Mouse (Mus musculus) yolk sac, embryonic 10.5 days (tissue): ENCODE data around the gene Plod1.

Experiments
- DNase-seq: peaks from one replicate; pipeline ENCODE4 v3.0.0-alpha.2; 2017; ENCODE audit warnings: low spot score

Plod1 gene

GRCm38 (mm10) chr4:147936331-147936954, at the start of gene Plod1:
Plod1 (minus strand) TSS chr4:147936767.
- peak; percentile 81 for DNase-seq

GRCm38 (mm10) chr4:147985205-147986132, 48.9 kb upstream of the Plod1 start, which contains the start of gene Nppb:
Nppb (plus strand) TSS chr4:147985788.
- DNase-seq, result peak; percentile 53

GRCm38 (mm10) chr4:147979441-147979860, 42.9 kb upstream of the Plod1 start:
- no peak for DNase-seq

GRCm38 (mm10) chr4:147978391-147978790, 41.8 kb upstream of the Plod1 start:
- no peak for DNase-seq

- no peak for DNase-seq
Observed at GRCm38 (mm10) chr4:147977726-147978125, 41.2 kb upstream of the Plod1 start.

- no peak for DNase-seq
Observed at GRCm38 (mm10) chr4:147976237-147976636, 39.7 kb upstream of the Plod1 start.

- DNase-seq, result no peak
Observed at GRCm38 (mm10) chr4:147969337-147969736, 32.8 kb upstream of the Plod1 start.

- no peak for DNase-seq
Observed at GRCm38 (mm10) chr4:147968816-147969215, 32.2 kb upstream of the Plod1 start.

- DNase-seq, result no peak
Observed at GRCm38 (mm10) chr4:147965712-147966111, 29.1 kb upstream of the Plod1 start.

GRCm38 (mm10) chr4:147963623-147964022, 27.1 kb upstream of the Plod1 start:
- DNase-seq, result no peak

GRCm38 (mm10) chr4:147962781-147963180, 26.2 kb upstream of the Plod1 start:
- no peak for DNase-seq

GRCm38 (mm10) chr4:147959881-147960831, 23.6 kb upstream of the Plod1 start:
- no peak for DNase-seq

- no peak for DNase-seq
Observed at GRCm38 (mm10) chr4:147957141-147957540, 20.6 kb upstream of the Plod1 start.

GRCm38 (mm10) chr4:147953590-147953989, 17.0 kb upstream of the Plod1 start:
- DNase-seq, result no peak

- no peak for DNase-seq
Observed at GRCm38 (mm10) chr4:147947511-147947910, 10.9 kb upstream of the Plod1 start.

GRCm38 (mm10) chr4:147943005-147943404, 6.4 kb upstream of the Plod1 start:
- DNase-seq, result no peak

- DNase-seq, result peak; percentile 47
Observed at GRCm38 (mm10) chr4:147941045-147942020, 4.8 kb upstream of the Plod1 start.

GRCm38 (mm10) chr4:147940576-147941044, 4.0 kb upstream of the Plod1 start, which contains the start of gene 2510039O18Rik:
2510039O18Rik (plus strand) TSS chr4:147940895.
- peak; percentile 90 for DNase-seq

GRCm38 (mm10) chr4:147940111-147940510, 3.5 kb upstream of the Plod1 start:
- DNase-seq, result no peak
